Mouse (Mus musculus) olfactory bulb, adult 2 months (tissue): Measurements from ENCODE around the gene Rap1gap2.

Experiments used
- CTCF ChIP-seq: fragments of 200-500 bp; IDR thresholded peaks from 2 replicates; pipeline ENCODE4 v1.5.1; 2012; ENCODE audit warnings: low read depth, mild to moderate bottlenecking, low read length, moderate library complexity; ENCODE audit not compliant: insufficient read depth
- POLR2A ChIP-seq: fragments of 200-500 bp; IDR thresholded peaks from 2 replicates; pipeline ENCODE4 v1.6.1; 2012; ENCODE audit warnings: mild to moderate bottlenecking, low read depth, low read length, moderate library complexity; ENCODE audit not compliant: insufficient read depth

GRCm38 (mm10) chr11:74496581-74496980, 114.1 kb downstream of the Rap1gap2 start:
- no peak for TF ChIP-seq POLR2A
- TF ChIP-seq CTCF: no peak
